Mouse (Mus musculus): ENCODE results near the gene Hnf1b.

Gene Hnf1b

GRCm38 (mm10) chr11:83897569-83897968 is 47.7 kb downstream of the Hnf1b start:
- no peak for DNase-seq

DNA sequence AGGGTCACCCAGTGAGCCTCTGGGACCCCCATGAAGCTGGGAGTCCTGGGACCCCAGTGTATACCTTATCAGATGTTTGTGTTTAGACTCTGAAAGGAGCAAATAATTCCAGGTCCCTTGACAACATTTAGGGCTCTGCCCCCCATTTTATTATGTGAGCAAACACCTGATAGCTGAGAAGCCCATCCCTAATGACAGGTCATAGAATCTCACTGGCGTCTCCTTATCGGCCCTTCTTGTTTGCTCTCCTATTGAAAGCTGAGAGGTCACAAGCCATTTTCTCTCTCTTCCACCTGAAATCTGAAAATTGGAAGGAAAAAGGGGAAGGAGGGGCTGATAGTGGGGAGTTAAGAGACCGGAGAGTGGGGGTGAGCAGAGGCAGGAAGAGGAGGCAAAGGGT is 52.9 kb downstream of the Hnf1b start:
- no peak for DNase-seq

GRCm38 (mm10) chr11:83905756-83906155 is 55.9 kb downstream of the Hnf1b start:
- DNase-seq = no peak

DNA sequence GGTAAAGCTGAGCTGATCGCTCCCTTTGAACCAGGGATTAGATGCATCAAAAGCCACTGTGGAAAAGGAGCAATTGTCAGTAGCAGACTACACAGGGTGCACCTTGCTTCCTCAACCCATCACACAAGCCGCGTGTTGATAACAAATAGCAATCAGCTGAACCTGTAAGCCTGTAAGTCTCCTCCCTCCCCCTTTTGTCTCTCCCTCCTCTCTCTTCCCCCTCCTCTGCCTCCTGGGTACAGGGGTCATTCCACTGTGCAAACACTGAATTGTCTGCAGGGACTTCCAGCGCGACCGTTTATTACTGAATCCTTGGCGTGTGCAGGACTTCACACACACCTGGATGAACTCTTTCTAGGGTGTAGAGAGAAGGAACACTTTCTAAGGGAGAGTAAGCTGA is 58.5 kb downstream of the Hnf1b start:
- no peak for DNase-seq

DNA sequence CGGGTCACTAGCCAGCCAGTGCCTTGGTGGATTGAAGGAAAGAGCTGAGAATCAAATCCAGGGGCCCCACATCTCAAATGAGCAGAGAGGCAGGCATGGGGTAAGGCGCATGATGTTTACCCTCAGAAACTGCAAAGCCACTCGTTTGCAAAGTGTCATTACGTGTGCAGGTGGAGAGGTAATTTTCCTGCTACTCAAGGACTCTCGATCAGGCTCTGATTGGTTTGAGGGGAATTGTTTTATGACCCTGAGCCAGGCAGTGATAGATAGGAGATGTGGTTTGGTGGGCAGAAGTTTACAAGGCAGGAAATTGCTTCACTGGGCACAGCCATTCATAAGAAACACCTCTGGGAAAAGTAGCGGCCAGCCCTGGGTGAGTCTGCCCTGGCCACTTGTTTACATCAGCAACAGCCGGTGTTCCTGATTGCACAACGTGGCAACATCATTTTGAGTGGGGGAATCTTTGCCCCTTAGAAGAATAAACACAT is 64.0 kb downstream of the Hnf1b start:
- no peak for DNase-seq

GRCm38 (mm10) chr11:83914501-83914900 is 64.6 kb downstream of the Hnf1b start:
- DNase-seq = no peak

DNA sequence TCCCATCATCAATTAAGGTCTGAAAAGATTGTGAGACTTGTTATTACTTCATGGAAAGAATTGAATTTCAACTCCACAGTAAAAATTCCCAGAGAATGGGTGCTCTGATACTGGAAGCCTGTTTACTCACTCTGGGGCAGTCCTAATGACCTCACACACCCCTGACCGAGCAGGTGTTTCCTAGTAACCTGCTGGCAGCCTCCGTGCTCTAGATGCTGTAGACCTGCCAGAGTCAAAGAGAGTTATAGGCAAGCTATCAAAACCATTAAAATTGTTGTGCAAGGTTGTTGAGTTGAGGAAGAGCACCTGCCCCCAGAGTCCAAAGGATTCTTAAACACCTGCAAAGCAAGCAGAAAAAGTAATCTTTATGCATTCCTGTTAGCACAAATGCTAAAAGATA is 72.7 kb downstream of the Hnf1b start:
- no peak for DNase-seq

DNA sequence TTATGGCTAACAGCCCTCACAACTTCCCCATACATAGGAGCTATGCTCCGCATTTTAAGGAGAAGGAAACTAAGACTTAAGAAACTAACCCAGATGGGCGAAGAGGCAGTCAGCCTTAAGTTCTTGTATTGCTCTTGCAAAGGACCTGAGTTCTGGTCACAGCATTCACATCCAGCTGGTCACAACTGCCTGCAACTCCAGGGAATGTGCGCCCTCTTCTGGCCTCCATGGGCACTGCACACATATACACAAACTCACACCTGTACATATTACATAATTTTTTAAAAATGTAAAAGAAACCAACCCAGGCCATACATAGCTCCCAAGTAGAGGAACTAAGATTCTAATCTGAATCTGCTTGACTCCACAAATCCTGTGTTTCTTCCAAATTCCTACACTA is 77.2 kb downstream of the Hnf1b start:
- peak; percentile 45 for DNase-seq

DNA sequence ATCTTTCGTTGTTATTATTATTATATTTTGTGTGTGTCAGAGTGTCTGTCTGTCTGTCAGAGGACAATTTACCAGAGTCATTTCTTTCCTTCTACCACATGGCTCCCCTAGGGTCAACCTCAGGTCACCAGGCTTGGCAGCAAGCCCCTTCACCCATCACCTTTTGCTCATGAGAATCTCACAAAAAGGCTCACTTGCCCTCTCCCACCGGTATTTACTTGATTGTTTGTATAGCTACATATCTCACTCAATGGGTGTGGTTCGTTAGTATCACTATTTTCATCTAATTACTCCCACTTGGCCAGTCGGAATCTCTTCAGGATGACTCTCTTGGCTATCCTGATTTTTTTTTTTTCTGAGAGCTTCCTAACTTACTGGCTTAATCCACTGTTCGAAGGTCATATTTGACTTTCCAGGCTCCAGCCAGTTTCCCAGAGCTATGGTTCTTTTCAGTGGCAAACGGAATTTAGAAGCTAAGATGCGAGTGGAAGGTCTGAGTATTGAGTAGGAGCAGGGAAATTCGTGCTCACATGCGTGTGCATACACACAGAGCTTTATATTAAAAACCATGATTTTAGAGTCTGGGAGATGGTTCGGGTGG is 82.7 kb downstream of the Hnf1b start:
- DNase-seq = no peak

DNA sequence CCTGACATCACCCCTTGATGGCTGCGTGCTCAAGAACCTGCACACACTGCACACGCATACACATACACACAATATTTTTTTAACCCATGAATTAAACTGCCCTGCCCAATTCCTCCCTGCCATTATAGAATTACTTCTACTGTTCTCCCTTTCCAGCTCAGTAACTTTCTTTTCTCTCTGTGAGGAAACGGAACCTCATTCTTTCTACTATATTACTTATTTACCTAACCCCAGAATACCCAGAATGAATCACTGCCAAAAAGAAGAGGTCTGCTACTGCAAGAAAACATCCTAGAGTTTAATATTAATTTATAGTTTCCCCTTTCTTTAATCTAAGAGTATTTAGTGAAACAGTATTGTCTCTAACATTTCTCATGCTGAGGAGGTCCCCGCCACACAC is 83.5 kb downstream of the Hnf1b start:
- DNase-seq = no peak

GRCm38 (mm10) chr11:83935986-83936665 is 86.3 kb downstream of the Hnf1b start:
- DNase-seq = peak; percentile 73

- no peak for DNase-seq
Measured at GRCm38 (mm10) chr11:83938556-83938955, 88.7 kb downstream of the Hnf1b start.

DNA sequence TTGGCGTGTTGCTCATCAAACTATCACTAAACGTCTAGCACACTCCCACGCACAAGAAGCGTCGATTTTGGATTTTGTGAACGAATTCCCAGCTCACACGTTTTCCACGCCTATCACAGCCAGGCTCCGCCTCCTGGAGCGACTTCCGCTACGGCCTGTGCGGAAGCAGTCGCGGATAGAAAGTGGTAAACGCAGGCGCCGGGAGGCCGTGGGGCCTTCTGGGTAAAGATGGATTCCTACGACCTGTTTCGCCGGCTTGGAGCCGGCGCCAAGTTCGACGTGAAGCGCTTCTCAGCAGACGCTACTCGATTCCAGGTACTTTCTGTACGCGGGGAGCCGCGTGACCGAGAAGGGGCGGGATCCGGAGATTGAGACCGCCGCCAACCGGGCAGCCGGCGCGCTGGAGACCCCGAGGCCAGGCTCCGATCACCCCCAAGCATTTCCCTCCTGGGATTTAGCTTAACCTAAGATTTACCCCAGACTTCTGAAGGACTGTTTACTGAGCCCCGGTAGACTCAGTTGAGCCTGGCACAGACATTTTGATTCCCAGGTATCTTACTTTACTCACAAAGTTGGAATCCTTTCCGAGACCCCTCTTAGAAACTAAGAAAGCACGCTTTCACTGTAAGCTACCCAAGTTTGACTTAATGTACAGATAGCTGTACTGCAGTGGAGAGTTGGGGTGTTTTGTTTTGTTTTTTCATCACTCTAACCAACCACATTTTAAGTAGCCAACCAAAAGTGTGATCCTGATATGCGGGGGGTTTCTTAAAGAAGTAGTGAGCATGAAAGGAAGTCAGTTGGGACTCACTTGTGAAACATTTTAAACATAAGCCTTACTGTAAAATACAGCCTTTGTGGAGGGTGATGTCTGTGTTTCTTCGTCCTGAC is 92.3 kb downstream of the Hnf1b start, which contains the start of gene Ddx52:
Gene Ddx52 (plus strand): TSS at position 113 of the 891 bp plus-strand sequence.
- peak; percentile 92 for DNase-seq
